Mouse (Mus musculus): Measurements from ENCODE around the gene Elf2. TPM values are rescaled to one million over a fixed set of nuclear protein-coding genes. Genes with fewer than 3 reads are reported as not detected.

Elf2 gene
- total and polyA plus RNA-seq, 3 experiments, result 38.0 to 53.3 (median 46.5) TPM

- TF ChIP-seq ZC3H11A (IDR thresholded peaks at IDR 0.05; ENCODE audit: low read depth, low read length) (peak; percentile 25; the same call in 1 of the 2 replicates), ZKSCAN1 (IDR thresholded peaks at IDR 0.05; ENCODE audit: low read depth, low read length) (no peak), TBP (IDR thresholded peaks at IDR 0.05; ENCODE audit: low read depth, low read length) (peak; percentile 96), GABPA (IDR thresholded peaks at IDR 0.05; ENCODE audit: low read depth, low read length) (no peak), MAZ (IDR thresholded peaks at IDR 0.05; ENCODE audit: low read depth, low read length) (peak; percentile 31; the same call in 1 of the 2 replicates)
Observed at GRCm38 (mm10) chr3:51375307-51376265, 35.1 kb upstream of the Elf2 start (continued).

GRCm38 (mm10) chr3:51373544-51373943 is 33.1 kb upstream of the Elf2 start:
- H3K27ac ChIP-seq (ENCODE audit: control insufficient read depth, low read depth, low read length), result no peak overlapping the region
- no peak overlapping the region for H3K9ac ChIP-seq (ENCODE audit: control insufficient read depth, low read depth, low read length, poor library complexity, severe bottlenecking)
- no peak for DNase-seq (ENCODE audit: low read depth, low spot score)
- no peaks in the 10 kb centered on the region for H3K9me3 ChIP-seq (replicated peaks; ENCODE audit: insufficient read depth, low read length)
- peaks cover 0 to 5% of the 10 kb centered on the region in 2 experiments; a peak in 2 of 4 replicates for H3K4me1 ChIP-seq (ENCODE audit: control insufficient read depth in 1 of 2, insufficient read depth in 2 of 2, low read length in 2 of 2)
- H3K4me3 ChIP-seq (ENCODE audit: control insufficient read depth in 1 of 2, insufficient read depth in 1 of 2, low read depth in 2 of 2, low read length in 2 of 2), result no peak overlapping the region
- H3K79me2 ChIP-seq (ENCODE audit: control insufficient read depth, insufficient read depth, low read length, poor library complexity), result no peaks in the 10 kb centered on the region
- no peaks in the 10 kb centered on the region; a peak in 1 of 4 replicates for H3K36me3 ChIP-seq (ENCODE audit: control insufficient read depth in 1 of 2, insufficient read depth in 2 of 2, low read length in 2 of 2)
- no peaks in the 10 kb centered on the region for H3K27me3 ChIP-seq (ENCODE audit: control insufficient read depth in 1 of 2, insufficient read depth in 2 of 2, low read length in 2 of 2)
- TF ChIP-seq ZNF384 (IDR thresholded peaks at IDR 0.05; ENCODE audit: low read depth, low read length) (peak; percentile 84), CTCF (IDR thresholded peaks at IDR 0.05 in 2 of 3, conservative IDR thresholded peaks at IDR 0.05 in 1 of 3; ENCODE audit: control insufficient read depth in 1 of 3, insufficient read depth in 1 of 3, low read depth in 2 of 3, low read length in 3 of 3, poor library complexity in 1 of 3, severe bottlenecking in 1 of 3) (peak in 1 of 3 experiments; percentile 27; a peak in 2 of 6 replicates), TAL1 (IDR thresholded peaks at IDR 0.05; ENCODE audit: low read length) (no peak), RAD21 (IDR thresholded peaks at IDR 0.05; ENCODE audit: low read depth, low read length) (peak; percentile 6)

- Histone ChIP-seq H3K9me3 (replicated peaks; ENCODE audit: insufficient read depth, low read length) (no peaks in the 10 kb centered on the region), H3K36me3 (ENCODE audit: control insufficient read depth in 1 of 2, insufficient read depth in 2 of 2, low read length in 2 of 2) (no peaks in the 10 kb centered on the region; a peak in 1 of 4 replicates), H3K27me3 (ENCODE audit: control insufficient read depth in 1 of 2, insufficient read depth in 2 of 2, low read length in 2 of 2) (no peaks in the 10 kb centered on the region), H3K79me2 (ENCODE audit: control insufficient read depth, insufficient read depth, low read length, poor library complexity) (no peaks in the 10 kb centered on the region), H3K9ac (ENCODE audit: control insufficient read depth, low read depth, low read length, poor library complexity, severe bottlenecking) (no peak overlapping the region), H3K4me1 (ENCODE audit: control insufficient read depth in 1 of 2, insufficient read depth in 2 of 2, low read length in 2 of 2) (peaks cover 0 to 4% of the 10 kb centered on the region in 2 experiments; a peak in 3 of 4 replicates), H3K4me3 (ENCODE audit: control insufficient read depth in 1 of 2, insufficient read depth in 1 of 2, low read depth in 2 of 2, low read length in 2 of 2) (no peak overlapping the region), H3K27ac (ENCODE audit: control insufficient read depth, low read depth, low read length) (no peak overlapping the region)
- no peak for DNase-seq (ENCODE audit: low read depth, low spot score)
- TF ChIP-seq GABPA (IDR thresholded peaks at IDR 0.05; ENCODE audit: low read depth, low read length) (no peak), TAL1 (IDR thresholded peaks at IDR 0.05; ENCODE audit: low read length) (no peak), ZKSCAN1 (IDR thresholded peaks at IDR 0.05; ENCODE audit: low read depth, low read length) (no peak), HCFC1 (IDR thresholded peaks at IDR 0.05; ENCODE audit: low read depth, low read length) (no peak), MYC (IDR thresholded peaks at IDR 0.05; ENCODE audit: low read depth, low read length) (no peak), TBP (IDR thresholded peaks at IDR 0.05; ENCODE audit: low read depth, low read length) (no peak), USF2 (IDR thresholded peaks at IDR 0.05; ENCODE audit: borderline replicate concordance in 1 of 2, insufficient read depth in 1 of 2, low read depth in 1 of 2, low read length in 2 of 2) (no peak), TCF12 (IDR thresholded peaks at IDR 0.05; ENCODE audit: low read depth, low read length) (no peak), ZC3H11A (IDR thresholded peaks at IDR 0.05; ENCODE audit: low read depth, low read length) (no peak), EP300 (IDR thresholded peaks at IDR 0.05; ENCODE audit: low read depth in 1 of 2, low read length in 2 of 2) (no peak)
Observed at GRCm38 (mm10) chr3:51372883-51373282, 32.4 kb upstream of the Elf2 start.
